Mouse (Mus musculus) kidney, postnatal 14 days (tissue): Measurements from ENCODE around the gene Med21.
A peak's percentile ranks its signal among the peaks of the same experiment; 100 is the strongest.

Experiments
- DNase-seq: peaks from one replicate; pipeline ENCODE4 v3.0.0; 2022; ENCODE audit warnings: mixed read lengths

The Med21 gene

GRCm38 (mm10) chr6:146640068-146640965 lies 2.0 kb upstream of the Med21 start:
- DNase-seq = no peak

- no peak for DNase-seq
These were observed 1.4 kb upstream of the Med21 start for GRCm38 (mm10) chr6:146640991-146641390.

- no peak for DNase-seq
These were observed 631 bp upstream of the Med21 start for GRCm38 (mm10) chr6:146641621-146642210.

- DNase-seq = peak; percentile 22
These were observed 830 bp downstream of the Med21 start for GRCm38 (mm10) chr6:146643184-146643570.

- no peak for DNase-seq
These were observed 7.7 kb downstream of the Med21 start for GRCm38 (mm10) chr6:146650013-146650412.

GRCm38 (mm10) chr6:146651431-146651830 lies 9.1 kb downstream of the Med21 start:
- no peak for DNase-seq

GRCm38 (mm10) chr6:146653197-146653596 lies 10.8 kb downstream of the Med21 start:
- DNase-seq = no peak

GRCm38 (mm10) chr6:146660591-146660990 lies 18.2 kb downstream of the Med21 start:
- DNase-seq = peak; percentile 18

GRCm38 (mm10) chr6:146661655-146662054 lies 19.3 kb downstream of the Med21 start:
- DNase-seq = no peak

GRCm38 (mm10) chr6:146662679-146663078 lies 20.3 kb downstream of the Med21 start:
- DNase-seq = peak; percentile 45

- DNase-seq = peak; percentile 60
These were observed 21.8 kb downstream of the Med21 start for GRCm38 (mm10) chr6:146664116-146664515.

GRCm38 (mm10) chr6:146664917-146665316 lies 22.6 kb downstream of the Med21 start:
- no peak for DNase-seq

- no peak for DNase-seq
These were observed 23.1 kb downstream of the Med21 start for GRCm38 (mm10) chr6:146665408-146665807.

GRCm38 (mm10) chr6:146666811-146667210 lies 24.5 kb downstream of the Med21 start:
- no peak for DNase-seq

GRCm38 (mm10) chr6:146668606-146669005 lies 26.3 kb downstream of the Med21 start:
- no peak for DNase-seq

GRCm38 (mm10) chr6:146670956-146671855 lies 28.9 kb downstream of the Med21 start:
- no peak for DNase-seq

- no peak for DNase-seq
These were observed 29.8 kb downstream of the Med21 start for GRCm38 (mm10) chr6:146672106-146672505.

GRCm38 (mm10) chr6:146673696-146674095 lies 31.3 kb downstream of the Med21 start:
- no peak for DNase-seq

GRCm38 (mm10) chr6:146674420-146674819 lies 32.1 kb downstream of the Med21 start:
- DNase-seq = no peak

- DNase-seq = no peak
These were observed 32.7 kb downstream of the Med21 start for GRCm38 (mm10) chr6:146674881-146675536.

- no peak for DNase-seq
These were observed 34.6 kb downstream of the Med21 start for GRCm38 (mm10) chr6:146676904-146677303.
